Mouse (Mus musculus): ENCODE data around the gene Litaf.

Litaf gene

GRCm38 (mm10) chr16:10956938-10957685 lies 108.8 kb downstream of the Litaf start:
- no peak for DNase-seq (ENCODE audit: low read depth)

DNA sequence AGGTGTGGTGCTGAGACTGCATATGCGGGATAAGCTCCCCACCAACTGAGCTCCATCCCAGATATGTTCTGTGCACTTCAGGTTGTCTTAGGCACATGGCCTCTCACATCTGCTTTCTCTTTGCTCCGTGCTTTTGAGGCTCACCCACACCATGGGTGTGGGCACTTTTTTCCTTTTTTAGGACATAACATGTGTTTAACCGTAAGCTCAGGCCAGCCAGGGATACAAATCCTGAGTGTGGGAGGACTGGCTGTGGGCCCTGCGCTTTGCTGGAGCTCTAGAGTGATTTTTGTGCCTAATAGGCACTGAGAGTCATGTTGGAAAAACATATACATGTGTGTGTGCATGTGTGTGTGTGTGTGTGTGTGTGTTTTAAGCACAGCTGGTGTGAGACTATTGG lies 110.9 kb downstream of the Litaf start:
- no peak for DNase-seq (ENCODE audit: low read depth)

GRCm38 (mm10) chr16:10952881-10953280 lies 113.1 kb downstream of the Litaf start:
- no peak for DNase-seq (ENCODE audit: low read depth)

DNA sequence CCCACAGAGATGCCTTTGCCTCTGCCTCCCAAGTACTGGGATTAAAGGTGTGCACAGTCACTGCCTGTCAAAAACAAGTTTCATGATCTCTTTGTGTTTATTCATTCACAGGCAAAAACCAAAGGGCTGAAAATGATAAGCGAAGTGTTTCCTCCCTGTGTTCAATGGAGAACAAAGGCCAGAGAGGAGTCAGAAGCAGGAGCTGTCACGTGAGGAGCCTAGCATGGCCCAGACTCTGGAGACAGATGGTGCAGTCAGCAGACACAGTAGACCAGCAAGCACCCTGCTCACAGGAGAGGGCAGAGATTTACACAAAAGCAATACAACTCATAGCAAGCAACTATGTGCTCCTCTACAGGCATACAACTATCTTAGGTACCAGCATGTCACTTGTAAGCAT lies 113.9 kb downstream of the Litaf start:
- DNase-seq (ENCODE audit: low read depth), result no peak

GRCm38 (mm10) chr16:10951581-10951980 lies 114.4 kb downstream of the Litaf start:
- no peak for DNase-seq (ENCODE audit: low read depth)

DNA sequence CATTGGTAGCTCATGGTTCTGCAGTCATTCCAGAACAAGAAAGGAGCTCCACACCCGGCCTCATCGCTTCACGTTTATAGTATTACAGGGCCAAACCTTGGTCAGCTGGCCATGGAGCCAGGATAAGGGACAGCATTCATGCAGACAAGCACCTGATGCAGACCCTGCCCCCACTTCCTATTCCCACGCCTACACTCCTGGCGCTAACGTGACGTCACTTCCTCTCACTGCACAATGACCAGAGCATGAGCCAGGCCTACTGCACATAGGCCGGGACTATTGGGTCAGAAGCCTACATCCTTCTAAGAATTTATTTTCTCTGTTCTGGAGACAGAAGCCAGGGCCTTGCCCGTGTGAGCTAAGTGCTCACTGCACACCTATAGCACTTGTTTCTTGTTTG lies 115.4 kb downstream of the Litaf start:
- no peak for DNase-seq (ENCODE audit: low read depth)

GRCm38 (mm10) chr16:10947724-10948123 lies 118.2 kb downstream of the Litaf start:
- no peak for DNase-seq (ENCODE audit: low read depth)

GRCm38 (mm10) chr16:10945381-10946127 lies 120.4 kb downstream of the Litaf start:
- no peak for DNase-seq (ENCODE audit: low read depth)

DNA sequence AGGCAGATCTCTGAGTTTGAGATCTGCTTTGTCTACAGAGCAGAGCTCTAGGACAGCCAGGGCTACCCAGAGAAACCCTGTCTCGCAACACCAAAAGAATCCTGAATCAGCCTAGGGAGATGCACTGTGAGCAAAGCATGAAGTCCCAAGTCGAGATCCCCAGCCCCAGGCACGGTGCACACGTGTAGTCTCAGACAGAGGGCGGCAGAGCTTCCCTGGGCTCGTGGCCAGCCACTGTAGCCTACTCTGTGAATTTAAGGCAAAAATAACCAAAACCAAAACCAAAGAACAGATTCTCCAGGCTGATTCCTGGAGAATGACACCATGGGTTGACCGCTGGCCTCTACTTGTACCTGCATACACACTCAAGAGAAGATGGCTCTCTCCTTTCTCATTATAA lies 121.4 kb downstream of the Litaf start:
- no peak for DNase-seq (ENCODE audit: low read depth)

DNA sequence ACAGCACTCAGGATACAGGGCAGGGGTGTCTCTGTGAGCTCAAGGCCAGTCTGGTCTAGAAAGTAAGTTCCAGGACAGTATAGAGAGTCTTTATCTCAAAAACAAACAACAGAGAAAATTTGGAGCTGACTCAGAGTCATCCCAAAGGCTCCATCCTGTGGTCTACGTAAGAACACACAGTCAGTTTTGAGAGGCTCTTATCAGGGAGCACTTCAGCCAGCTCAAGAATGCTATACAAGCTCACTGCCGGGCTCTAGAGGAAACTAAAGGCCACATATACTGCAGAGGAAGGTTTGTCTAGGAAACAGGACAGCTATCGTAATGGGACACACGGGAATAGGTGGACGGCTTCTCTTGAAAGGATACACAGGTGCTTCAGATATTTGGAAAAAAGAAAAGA lies 122.7 kb downstream of the Litaf start:
- no peak for DNase-seq (ENCODE audit: low read depth)

GRCm38 (mm10) chr16:10940661-10941060 lies 125.3 kb downstream of the Litaf start:
- peak; percentile 13 for DNase-seq (ENCODE audit: low read depth)

- DNase-seq (ENCODE audit: low read depth), result no peak
These were observed 126.0 kb downstream of the Litaf start for GRCm38 (mm10) chr16:10939932-10940331.

- no peak for DNase-seq (ENCODE audit: low read depth)
These were observed 128.5 kb downstream of the Litaf start for GRCm38 (mm10) chr16:10937497-10937896.

DNA sequence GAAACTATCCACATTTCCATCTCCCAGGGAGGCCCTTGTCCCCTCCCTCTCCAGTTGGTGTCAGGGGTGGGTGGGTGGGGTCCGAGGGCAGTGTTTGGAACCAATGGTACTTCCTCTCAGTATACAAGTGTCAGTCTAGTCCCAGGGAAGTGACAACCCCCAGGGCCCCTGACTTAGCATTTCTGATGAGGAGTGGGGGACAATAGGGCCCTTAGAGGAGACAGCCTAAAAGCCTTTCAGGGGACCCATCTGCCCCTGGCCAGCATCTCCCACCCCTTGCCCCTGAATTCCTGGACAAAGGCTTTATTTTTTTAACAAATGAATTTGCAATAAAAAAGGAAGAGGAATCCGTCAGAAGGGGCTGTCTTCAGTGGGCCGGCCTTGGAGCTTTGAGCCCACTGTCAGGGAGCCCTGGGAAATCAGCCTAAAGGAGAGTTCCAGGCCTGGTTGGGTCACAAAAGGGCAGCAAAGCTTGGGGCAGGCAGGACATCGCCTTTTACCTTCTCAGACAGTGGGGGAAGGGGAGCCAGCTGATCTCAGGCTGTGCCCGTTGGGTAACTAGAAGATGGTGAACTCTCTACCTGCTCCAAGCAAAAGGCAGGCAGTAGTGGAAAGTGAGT lies 129.1 kb downstream of the Litaf start:
- DNase-seq (ENCODE audit: low read depth), result no peak

DNA sequence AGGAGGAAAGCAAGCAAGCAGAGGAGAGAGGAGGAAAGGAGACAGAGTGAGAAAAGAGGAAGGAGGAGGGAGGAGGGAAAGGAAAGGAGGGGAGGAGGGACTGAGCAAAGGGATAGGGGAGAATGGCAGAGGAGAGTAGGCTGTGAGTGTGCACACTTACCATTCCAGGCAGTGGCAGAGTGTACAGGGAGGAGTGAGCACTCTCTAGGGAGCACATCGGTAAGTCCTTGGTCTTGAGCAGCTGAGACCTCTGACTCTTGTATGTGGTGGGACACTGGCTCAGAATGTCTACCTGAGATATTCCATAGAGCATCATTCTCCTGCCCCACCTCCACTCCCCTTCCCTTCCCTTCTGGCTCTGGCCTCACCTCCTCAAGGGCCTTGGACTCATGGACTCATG lies 131.9 kb downstream of the Litaf start:
- no peak for DNase-seq (ENCODE audit: low read depth)

DNA sequence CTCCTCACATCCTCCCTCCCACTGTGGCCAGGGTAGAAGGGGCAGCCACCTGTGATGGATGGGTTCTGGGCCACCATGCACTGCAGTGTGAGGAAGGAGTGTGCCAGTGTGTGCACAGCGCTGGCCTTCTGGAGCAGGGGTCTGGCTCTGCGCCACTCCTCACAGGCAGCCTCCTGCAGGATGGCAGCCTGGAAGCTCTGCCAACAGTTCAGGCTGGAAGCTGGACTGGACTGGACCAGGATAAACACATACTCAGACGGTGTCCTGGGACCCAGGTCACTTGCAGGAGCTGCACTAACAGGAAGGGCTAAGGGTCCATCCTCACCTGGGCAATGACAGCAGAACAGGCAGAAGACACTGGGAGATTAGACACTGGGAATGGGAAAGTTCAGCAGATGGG lies 132.6 kb downstream of the Litaf start:
- no peak for DNase-seq (ENCODE audit: low read depth)

GRCm38 (mm10) chr16:10927026-10927425 lies 138.9 kb downstream of the Litaf start:
- no peak for DNase-seq (ENCODE audit: low read depth)

DNA sequence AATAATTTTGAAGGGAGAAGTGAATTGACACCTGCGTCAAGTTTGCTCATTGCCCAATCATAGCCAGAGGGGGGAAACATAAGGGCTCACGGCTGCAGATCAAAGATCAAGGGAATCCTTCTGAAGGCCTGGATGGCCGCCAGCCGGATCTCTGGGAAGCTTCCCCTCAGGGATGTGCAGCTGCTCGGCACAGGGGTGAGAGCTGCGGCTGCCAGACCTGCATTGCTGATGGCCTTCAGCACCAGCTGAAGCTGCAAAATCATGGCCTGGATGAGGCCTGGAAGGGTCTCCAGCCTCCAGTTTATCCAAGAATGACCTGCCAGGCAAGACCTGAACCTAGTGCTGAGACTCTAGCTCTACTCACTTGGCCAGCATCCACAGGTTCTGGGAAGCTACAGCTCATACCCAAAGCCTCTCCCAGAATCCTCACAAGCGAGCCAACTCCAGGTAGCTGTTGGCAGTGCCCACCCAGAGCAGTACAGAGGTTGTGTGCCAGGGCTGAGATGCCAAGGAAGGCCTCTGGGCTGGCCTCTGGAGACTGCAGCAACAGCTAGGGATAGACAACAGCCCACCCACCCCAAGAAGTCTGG lies 140.3 kb downstream of the Litaf start:
- no peak for DNase-seq (ENCODE audit: low read depth)

DNA sequence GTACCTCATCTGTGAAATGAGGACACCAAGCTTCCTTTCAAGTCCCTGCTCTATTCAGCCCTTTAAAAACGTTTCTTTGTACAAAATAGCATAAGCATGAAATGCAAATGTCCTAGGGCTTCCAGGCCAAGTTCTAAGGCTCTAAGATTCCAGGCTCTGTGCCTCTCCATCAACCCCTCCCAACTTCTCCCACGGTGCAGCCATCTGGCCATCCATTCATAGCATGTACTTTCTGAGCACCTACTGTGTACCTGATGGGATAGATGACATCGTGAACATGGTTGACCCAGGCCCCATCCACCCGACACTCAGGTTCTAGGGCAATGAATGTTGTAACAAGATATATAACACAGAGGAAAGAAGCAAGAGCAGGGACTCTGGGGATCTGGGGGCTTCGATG lies 142.4 kb downstream of the Litaf start:
- DNase-seq (ENCODE audit: low read depth), result no peak

- DNase-seq (ENCODE audit: low read depth), result no peak
These were observed 146.1 kb downstream of the Litaf start for GRCm38 (mm10) chr16:10919856-10920255.

DNA sequence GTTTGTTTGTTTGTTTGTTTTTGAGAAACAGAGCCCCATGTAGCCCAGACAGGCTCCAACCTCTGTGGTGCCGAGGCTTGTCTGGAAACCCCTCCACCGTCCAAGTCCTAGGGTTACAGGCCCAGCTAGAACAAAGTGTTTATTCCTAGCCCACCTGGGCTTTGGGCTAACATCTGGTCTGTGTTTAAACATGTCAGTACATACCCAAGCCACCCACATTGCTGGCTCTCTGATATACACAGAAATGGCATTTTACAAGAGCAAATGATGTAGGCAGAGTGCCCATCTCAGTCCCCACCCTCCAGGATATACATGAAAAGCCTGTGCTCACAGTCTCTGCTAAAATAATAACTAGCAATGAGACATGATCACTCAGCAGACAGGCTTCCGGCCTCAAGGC lies 149.7 kb downstream of the Litaf start:
- no peak for DNase-seq (ENCODE audit: low read depth)

GRCm38 (mm10) chr16:10915066-10915465 lies 150.9 kb downstream of the Litaf start:
- DNase-seq (ENCODE audit: low read depth), result no peak

- no peak for DNase-seq (ENCODE audit: low read depth)
These were observed 154.9 kb downstream of the Litaf start for GRCm38 (mm10) chr16:10911061-10911460.
